Mouse (Mus musculus): ENCODE results near the gene Pgc. TPM values are rescaled to one million over a fixed set of nuclear protein-coding genes. Genes with fewer than 3 reads are reported as not detected.

Gene Pgc
- polyA plus RNA-seq, 1 experiment from 2014 or later: not detected

DNA sequence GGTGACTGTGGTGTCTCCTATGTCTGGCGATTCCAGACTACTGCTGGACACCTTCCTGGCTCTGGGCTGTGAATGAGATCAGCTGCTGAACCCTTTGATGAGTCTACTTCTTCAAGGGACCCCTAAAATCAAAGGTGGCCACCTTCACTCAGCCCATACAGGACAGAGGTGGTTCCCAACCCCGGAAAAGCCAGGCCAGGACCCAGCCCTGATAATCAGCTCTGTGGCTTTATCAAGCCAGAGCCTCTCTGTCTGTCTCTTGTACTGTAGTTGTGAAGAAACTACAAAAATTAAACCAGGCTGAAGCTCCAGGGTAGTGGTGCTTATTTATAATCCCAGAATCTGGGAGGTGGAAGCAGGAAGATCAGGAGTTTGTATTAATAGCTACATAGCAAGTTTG is 50.5 kb downstream of the Pgc start:
- no peaks in the 10 kb centered on the region for H3K36me3 ChIP-seq (ENCODE audit: control insufficient read depth, insufficient read depth, low read length)

DNA sequence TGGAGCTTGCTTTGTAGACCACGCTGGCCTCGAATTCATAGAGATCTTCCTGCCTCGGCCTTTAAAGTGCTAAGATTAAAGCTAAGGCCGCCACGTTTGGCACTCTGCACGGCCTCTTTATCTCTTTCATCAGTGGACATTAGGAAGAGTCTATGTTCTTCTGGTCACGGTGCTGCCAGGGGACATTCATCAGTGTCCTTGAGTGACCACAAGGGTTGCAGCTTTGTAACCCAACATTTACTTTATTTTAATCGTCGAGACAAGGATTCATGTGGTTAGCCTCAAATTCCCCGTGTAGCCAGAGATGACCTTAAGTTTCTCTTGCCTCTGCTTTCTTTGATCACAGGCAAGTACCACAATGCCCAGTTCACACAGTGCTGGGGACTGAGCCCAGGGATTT is 53.8 kb downstream of the Pgc start:
- H3K4me2 ChIP-seq (replicated peaks; ENCODE audit: low read depth, low read length): no peak overlapping the region
- H3K27ac ChIP-seq (ENCODE audit: low read depth, low read length): no peak overlapping the region
- H3K4me1 ChIP-seq (replicated peaks; ENCODE audit: control insufficient read depth, insufficient read depth, low read length): no peaks in the 10 kb centered on the region
- no peaks in the 10 kb centered on the region for H3K27me3 ChIP-seq (ENCODE audit: control insufficient read depth, insufficient read depth, low read length)
- H3K9me3 ChIP-seq (ENCODE audit: control insufficient read depth, low read length): no peaks in the 10 kb centered on the region
- WGBS: 88% methylated on average over 10 of the region's 10 CpGs
- H3K9ac ChIP-seq (ENCODE audit: low read depth, low read length): no peak overlapping the region
- no peak overlapping the region for H3K4me3 ChIP-seq (ENCODE audit: low read depth, low read length)
- H3K36me3 ChIP-seq (ENCODE audit: control insufficient read depth, insufficient read depth, low read length): no peaks in the 10 kb centered on the region
- no peak for DNase-seq (ENCODE audit: low spot score)
- ATAC-seq (ENCODE audit: low FRiP score): no peak

More for the DNA sequence above, 50.5 kb downstream of the Pgc start:
- H3K27me3 ChIP-seq (ENCODE audit: control insufficient read depth, insufficient read depth, low read length): no peaks in the 10 kb centered on the region
- no peak overlapping the region for H3K9ac ChIP-seq (ENCODE audit: low read depth, low read length)
- H3K4me1 ChIP-seq (replicated peaks; ENCODE audit: control insufficient read depth, insufficient read depth, low read length): no peaks in the 10 kb centered on the region
- no peaks in the 10 kb centered on the region; the same call in 1 of the 2 replicates for H3K9me3 ChIP-seq (ENCODE audit: control insufficient read depth, low read length)
- DNase-seq (ENCODE audit: low spot score): no peak
- H3K4me2 ChIP-seq (replicated peaks; ENCODE audit: low read depth, low read length): no peak overlapping the region
- ATAC-seq (ENCODE audit: low FRiP score): no peak
- no peak overlapping the region for H3K4me3 ChIP-seq (ENCODE audit: low read depth, low read length)
- WGBS: 73% methylated on average over 2 of the region's 2 CpGs
- no peak overlapping the region for H3K27ac ChIP-seq (ENCODE audit: low read depth, low read length)

GRCm38 (mm10) chr17:47782486-47782885 is 55.8 kb downstream of the Pgc start:
- H3K36me3 ChIP-seq (ENCODE audit: control insufficient read depth, insufficient read depth, low read length): no peaks in the 10 kb centered on the region
- 0 out of 2 replicates have a peak, but pooled peaks cover 2% of the 10 kb centered on the region for H3K4me1 ChIP-seq (replicated peaks; ENCODE audit: control insufficient read depth, insufficient read depth, low read length)
- no peaks in the 10 kb centered on the region for H3K9me3 ChIP-seq (ENCODE audit: control insufficient read depth, low read length)
- no peak overlapping the region for H3K27ac ChIP-seq (ENCODE audit: low read depth, low read length)
- no peak overlapping the region for H3K9ac ChIP-seq (ENCODE audit: low read depth, low read length)
- DNase-seq (ENCODE audit: low spot score) (no peak), ATAC-seq (ENCODE audit: low FRiP score) (no peak)
- 84% methylated on average over 3 of the region's 3 CpGs for WGBS
- no peak overlapping the region for H3K4me2 ChIP-seq (replicated peaks; ENCODE audit: low read depth, low read length)
- H3K27me3 ChIP-seq (ENCODE audit: control insufficient read depth, insufficient read depth, low read length): no peaks in the 10 kb centered on the region
- no peak overlapping the region for H3K4me3 ChIP-seq (ENCODE audit: low read depth, low read length)

DNA sequence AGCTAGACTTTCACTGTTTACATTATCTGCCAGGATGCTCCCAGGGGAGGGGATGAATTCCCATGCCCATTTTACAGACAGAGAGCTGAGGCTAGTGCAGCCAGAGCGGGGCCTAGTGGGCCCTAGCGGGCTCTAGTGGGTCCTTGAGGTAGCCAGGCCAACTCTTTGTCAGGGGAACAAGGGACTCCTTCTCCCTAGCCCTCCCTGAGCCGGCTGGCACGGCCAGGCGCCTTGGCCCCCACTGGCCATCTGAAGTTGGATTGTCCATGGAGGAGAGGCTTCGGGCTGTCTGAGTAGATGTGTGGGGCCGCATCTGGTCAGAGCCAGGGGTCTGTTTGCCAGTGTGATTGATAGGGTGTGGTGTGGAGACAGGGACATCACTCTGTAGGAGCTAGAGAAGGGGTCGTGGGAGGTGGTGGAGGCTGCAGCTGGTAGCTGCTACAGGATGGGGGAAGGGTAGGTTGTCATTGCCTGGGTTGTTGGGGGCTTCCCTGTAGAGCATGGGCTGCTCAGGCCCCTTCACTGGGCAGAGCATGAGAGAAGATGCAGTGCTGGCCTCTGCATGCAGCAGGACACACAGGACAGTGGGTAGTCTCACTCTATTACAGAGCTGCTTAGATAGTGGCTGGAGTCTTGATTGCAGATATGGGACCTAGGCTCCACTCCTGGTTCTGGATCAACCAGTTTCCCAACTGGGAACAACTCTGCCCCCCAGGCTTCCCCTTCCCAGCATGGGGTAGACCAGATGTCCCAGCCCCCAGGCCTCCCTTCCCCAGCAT is 57.0 kb downstream of the Pgc start:
- Histone ChIP-seq H3K4me3 (ENCODE audit: low read depth, low read length) (no peak overlapping the region), H3K27ac (ENCODE audit: low read depth, low read length) (no peak overlapping the region), H3K4me2 (replicated peaks; ENCODE audit: low read depth, low read length) (no peak overlapping the region), H3K4me1 (replicated peaks; ENCODE audit: control insufficient read depth, insufficient read depth, low read length) (peaks cover 6% of the 10 kb centered on the region; the same call in 1 of the 2 replicates), H3K9me3 (ENCODE audit: control insufficient read depth, low read length) (no peaks in the 10 kb centered on the region), H3K9ac (ENCODE audit: low read depth, low read length) (no peak overlapping the region), H3K36me3 (ENCODE audit: control insufficient read depth, insufficient read depth, low read length) (no peaks in the 10 kb centered on the region), H3K27me3 (ENCODE audit: control insufficient read depth, insufficient read depth, low read length) (no peaks in the 10 kb centered on the region)
- 80% methylated on average over 8 of the region's 8 CpGs for WGBS
- ATAC-seq (ENCODE audit: low FRiP score) (no peak), DNase-seq (ENCODE audit: low spot score) (no peak)

Other genes with a start within 250 kb of the Pgc start
- 26.5 and 28.7 TPM in 2 replicates for gene Taf8, start 224.6 kb upstream of the Pgc start, polyA plus RNA-seq (2014; fragmentation: Nextera tagmentation; extraction: Ambion mirVana)
- 190 and 195 TPM in 2 replicates for gene Ccnd3, start 221.8 kb upstream of the Pgc start, polyA plus RNA-seq (2014; fragmentation: Nextera tagmentation; extraction: Ambion mirVana)
- gene Bysl, start 115.3 kb upstream of the Pgc start, polyA plus RNA-seq (2014; fragmentation: Nextera tagmentation; extraction: Ambion mirVana): 30.8 and 31.0 TPM in 2 replicates
- gene Med20, start 115.3 kb upstream of the Pgc start, polyA plus RNA-seq (2014; fragmentation: Nextera tagmentation; extraction: Ambion mirVana): 44.6 and 44.8 TPM in 2 replicates
- 1.3 and 1.7 TPM in 2 replicates for gene Gm20517, start 115.3 kb upstream of the Pgc start, polyA plus RNA-seq (2014; fragmentation: Nextera tagmentation; extraction: Ambion mirVana)
- gene Usp49, start 96.2 kb upstream of the Pgc start, polyA plus RNA-seq (2014; fragmentation: Nextera tagmentation; extraction: Ambion mirVana): 8.7 and 9.1 TPM in 2 replicates
- gene Tomm6, start 38.5 kb upstream of the Pgc start, polyA plus RNA-seq (2014; fragmentation: Nextera tagmentation; extraction: Ambion mirVana): 370 and 375 TPM in 2 replicates
- 7.9 and 8.6 TPM in 2 replicates for gene Frs3, start 37.8 kb upstream of the Pgc start, polyA plus RNA-seq (2014; fragmentation: Nextera tagmentation; extraction: Ambion mirVana)
- gene Gm21981, start 32.4 kb upstream of the Pgc start, polyA plus RNA-seq (2014; fragmentation: Nextera tagmentation; extraction: Ambion mirVana): 1.4 and 2.1 TPM in 2 replicates
- gene Prickle4, start 32.1 kb upstream of the Pgc start, polyA plus RNA-seq (2014; fragmentation: Nextera tagmentation; extraction: Ambion mirVana): 0.32 and 1.8 TPM in 2 replicates
- 2.5 TPM in 2 replicates for gene Tfeb, start 10.2 kb downstream of the Pgc start, polyA plus RNA-seq (2014; fragmentation: Nextera tagmentation; extraction: Ambion mirVana)
- 39.0 and 40.5 TPM in 2 replicates for gene Mdfi, start 107.8 kb downstream of the Pgc start, polyA plus RNA-seq (2014; fragmentation: Nextera tagmentation; extraction: Ambion mirVana)
- gene Foxp4, start 197.8 kb downstream of the Pgc start, polyA plus RNA-seq (2014; fragmentation: Nextera tagmentation; extraction: Ambion mirVana): 23.9 and 28.4 TPM in 2 replicates